Mouse (Mus musculus) layer of hippocampus, postnatal 25 days (tissue): Measurements from ENCODE around the gene Isg20l2. TPM values are rescaled to one million over a fixed set of nuclear protein-coding genes. Genes with fewer than 3 reads are reported as not detected.

Source experiments
- total RNA-seq, 2 experiments: library from RNA; stranded (reverse); gene quantifications; 2 replicates each; pipeline ENCODE4 v1.2.3; 2021

Isg20l2 gene
- total RNA-seq, 2 experiments from 2014 or later: 14.7 to 17.1 TPM

Other genes with a start within 250 kb of the Isg20l2 start
- gene Lrrc71, start 181.7 kb upstream of the Isg20l2 start, total RNA-seq: 1 to 10 TPM in 1 of 2 experiments, under 1 TPM in 1; 0.44 to 1.2 TPM
- gene Ntrk1, start 135.2 kb upstream of the Isg20l2 start, total RNA-seq: under 1 TPM in 1 of 2 experiments, not detected in 1; 0.39 TPM
- under 1 TPM; 0.09 to 0.10 TPM for gene Insrr, start 133.4 kb upstream of the Isg20l2 start, total RNA-seq
- gene Pear1, start 106.0 kb upstream of the Isg20l2 start, total RNA-seq: 10 to 100 TPM; 11.1 TPM
- not detected for gene Sh2d2a, start 83.6 kb upstream of the Isg20l2 start, total RNA-seq
- 10 to 100 TPM; 60.5 to 63.5 TPM for gene Prcc, start 44.7 kb upstream of the Isg20l2 start, total RNA-seq
- 100 to 1,000 TPM; 134 to 145 TPM for gene Hdgf, start 24.0 kb upstream of the Isg20l2 start, total RNA-seq
- 10 to 100 TPM; 52.8 to 54.1 TPM for gene Mrpl24, start 10.8 kb upstream of the Isg20l2 start, total RNA-seq
- gene Rrnad1, start 403 bp downstream of the Isg20l2 start, total RNA-seq: 10 to 100 TPM; 17.9 to 22.5 TPM
- 1 to 10 TPM; 2.2 to 2.3 TPM for gene Crabp2, start 18.4 kb downstream of the Isg20l2 start, total RNA-seq
- 1 to 10 TPM; 4.6 to 5.5 TPM for gene Nes, start 40.8 kb downstream of the Isg20l2 start, total RNA-seq
- gene Bcan, start 69.9 kb downstream of the Isg20l2 start, total RNA-seq: 100 to 1,000 TPM; 329 to 388 TPM
- 10 to 100 TPM in 1 of 2 experiments, 1 to 10 TPM in 1; 7.3 to 12.0 TPM for gene Hapln2, start 97.3 kb downstream of the Isg20l2 start, total RNA-seq
- 10 to 100 TPM; 14.9 to 15.7 TPM for gene Gpatch4, start 112.8 kb downstream of the Isg20l2 start, total RNA-seq
- gene Naxe, start 128.2 kb downstream of the Isg20l2 start, total RNA-seq: 10 to 100 TPM; 80.8 to 84.2 TPM
- not detected for gene Ttc24, start 148.0 kb downstream of the Isg20l2 start, total RNA-seq
- gene Iqgap3, start 151.7 kb downstream of the Isg20l2 start, total RNA-seq: under 1 TPM; 0.42 to 0.52 TPM
- 100 to 1,000 TPM; 179 to 212 TPM for gene Mef2d, start 212.1 kb downstream of the Isg20l2 start, total RNA-seq